Mouse (Mus musculus) A20 (cell line): ENCODE data around the gene Ptpra.
"Not testable (repeated sequence)": the region's sequence is repeated elsewhere in the genome, so short reads cannot be mapped to it uniquely, and the experiment has no call there.

Source experiments
- DNase-seq: peaks from one replicate; pipeline ENCODE4 v3.0.0-alpha.2; 2011; ENCODE audit warnings: low read depth, low spot score

The Ptpra gene

GRCm38 (mm10) chr2:130557462-130557861 lies 107.4 kb downstream of the Ptpra start:
- no peak for DNase-seq

- DNase-seq: no peak
These were observed 107.9 kb downstream of the Ptpra start for GRCm38 (mm10) chr2:130558015-130558414.

GRCm38 (mm10) chr2:130563212-130564055 lies 113.4 kb downstream of the Ptpra start, which contains the start of gene Mrps26:
TSS of gene Mrps26 (plus strand) at chr2:130563742.
- peak; percentile 97 for DNase-seq

- no peak for DNase-seq
These were observed 114.0 kb downstream of the Ptpra start for GRCm38 (mm10) chr2:130564063-130564462.

- DNase-seq: no peak
These were observed 114.9 kb downstream of the Ptpra start for GRCm38 (mm10) chr2:130564983-130565382.

- no peak for DNase-seq
These were observed 118.8 kb downstream of the Ptpra start for GRCm38 (mm10) chr2:130568921-130569320.

GRCm38 (mm10) chr2:130569926-130570325 lies 119.8 kb downstream of the Ptpra start:
- no peak for DNase-seq

- DNase-seq: peak; percentile 52
These were observed 124.9 kb downstream of the Ptpra start for GRCm38 (mm10) chr2:130574960-130575359.

GRCm38 (mm10) chr2:130575873-130576272 lies 125.8 kb downstream of the Ptpra start, which contains the start of gene Oxt:
TSS of gene Oxt (plus strand) at chr2:130576173.
- DNase-seq: no peak

- DNase-seq: not testable (repeated sequence)
These were observed 126.5 kb downstream of the Ptpra start for GRCm38 (mm10) chr2:130576564-130576963.

GRCm38 (mm10) chr2:130577021-130577420 lies 126.9 kb downstream of the Ptpra start:
- no peak for DNase-seq

GRCm38 (mm10) chr2:130577632-130578031 lies 127.6 kb downstream of the Ptpra start:
- peak; percentile 86 for DNase-seq

GRCm38 (mm10) chr2:130578148-130578547 lies 128.1 kb downstream of the Ptpra start:
- peak; percentile 75 for DNase-seq

- DNase-seq: no peak
These were observed 129.7 kb downstream of the Ptpra start for GRCm38 (mm10) chr2:130579791-130580190.

GRCm38 (mm10) chr2:130581201-130581600 lies 131.1 kb downstream of the Ptpra start:
- no peak for DNase-seq

- DNase-seq: no peak
These were observed 132.5 kb downstream of the Ptpra start, which contains the start of gene Avp for GRCm38 (mm10) chr2:130582552-130582951. TSS of gene Avp (minus strand) at chr2:130582554.

- no peak for DNase-seq
These were observed 134.0 kb downstream of the Ptpra start for GRCm38 (mm10) chr2:130583902-130584560.

GRCm38 (mm10) chr2:130586016-130586415 lies 135.9 kb downstream of the Ptpra start:
- no peak for DNase-seq

GRCm38 (mm10) chr2:130588373-130588772 lies 138.3 kb downstream of the Ptpra start:
- no peak for DNase-seq

GRCm38 (mm10) chr2:130589157-130589556 lies 139.1 kb downstream of the Ptpra start:
- DNase-seq: no peak

- DNase-seq: no peak
These were observed 139.7 kb downstream of the Ptpra start for GRCm38 (mm10) chr2:130589761-130590160.

GRCm38 (mm10) chr2:130591016-130591415 lies 140.9 kb downstream of the Ptpra start:
- no peak for DNase-seq

GRCm38 (mm10) chr2:130595596-130595995 lies 145.5 kb downstream of the Ptpra start:
- DNase-seq: no peak
